Mouse (Mus musculus): ENCODE measurements around the gene Gipc3. TPM values are rescaled to one million over a fixed set of nuclear protein-coding genes. Genes with fewer than 3 reads are reported as not detected.

Gene Gipc3
- polyA plus RNA-seq (2012; rRNA removed) (0.01 TPM in 2 replicates), polyA plus RNA-seq (2014; fragmentation: Nextera tagmentation; extraction: Ambion mirVana) (not detected in 2 replicates)

DNA sequence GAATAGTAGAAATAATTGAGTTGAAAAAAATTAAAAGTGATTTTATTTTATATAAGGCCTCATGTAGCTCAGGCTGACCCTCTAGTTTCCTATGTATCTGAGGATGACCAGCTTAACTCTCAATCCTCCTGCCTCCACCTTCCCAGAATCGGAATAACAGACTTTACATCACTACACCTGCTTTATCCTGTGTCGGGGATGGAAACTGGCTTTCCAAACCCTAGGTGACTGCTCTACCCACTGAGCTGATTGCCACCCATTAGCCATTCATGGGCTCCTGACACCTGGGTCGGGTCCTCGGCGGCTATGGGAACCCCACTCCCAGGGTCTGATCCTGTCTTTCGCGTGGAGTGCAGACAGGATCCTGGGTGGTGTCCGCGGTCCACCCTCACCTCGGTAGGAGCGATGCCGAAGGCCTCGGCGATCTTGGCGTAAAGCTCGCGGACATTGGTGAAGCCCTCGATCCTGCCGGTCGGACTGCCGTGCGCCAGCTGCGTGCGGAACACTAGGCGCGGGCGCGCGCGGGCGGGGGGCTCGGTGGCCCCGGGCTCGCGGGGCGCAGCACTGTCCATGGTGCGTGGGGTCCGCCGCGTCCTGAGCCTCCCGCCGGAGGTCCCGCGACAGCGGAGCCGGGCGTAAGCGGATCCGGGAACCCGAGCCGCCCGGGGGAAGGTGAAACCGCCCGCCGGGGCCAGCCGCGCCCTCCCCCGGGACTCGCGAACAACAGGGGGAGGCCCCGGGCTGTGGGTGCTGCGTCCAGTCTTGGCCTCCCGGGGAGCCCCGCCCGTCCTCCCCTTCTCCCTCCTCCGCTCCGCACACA lies at the start of gene Gipc3:
Gene Gipc3, minus strand, starts transcription at position 581 of the 820 bp plus-strand sequence.
- Histone ChIP-seq H3K27me3 (ENCODE audit: control insufficient read depth, insufficient read depth, low read length) (peaks cover 41% of the 10 kb centered on the region), H3K36me3 (replicated peaks; ENCODE audit: control insufficient read depth, insufficient read depth, low read depth) (no peaks in the 10 kb centered on the region; the same call in 1 of the 2 replicates), H3K27ac (no peak within 1 kb of the TSS), H3K4me3 (ENCODE audit: insufficient read depth in 1 of 2, low read depth in 2 of 2, low read length in 2 of 2) (peak within 1 kb of the TSS in 1 of 2 experiments; percentile 48; a peak in 3 of 4 replicates), H3K4me1 (replicated peaks; ENCODE audit: control insufficient read depth in 2 of 2, insufficient read depth in 2 of 2, low read length in 1 of 2) (peaks cover 19% of the 10 kb centered on the region in 2 experiments), H3K9ac (replicated peaks) (0 out of 2 replicates have a peak within 1 kb of the TSS, but pooled peaks have one; percentile 9), H3K4me2 (ENCODE audit: low read depth) (peak within 1 kb of the TSS; percentile 59), H3K9me3 (ENCODE audit: control insufficient read depth, low read length) (no peaks in the 10 kb centered on the region)
- 6% methylated on average over 57 of the region's 67 CpGs for WGBS (ENCODE audit: insufficient replicate concordance)
- no peak for TF ChIP-seq EP300 (IDR thresholded peaks at IDR 0.05; ENCODE audit: low read depth)
- no peak for TF ChIP-seq CTCF (IDR thresholded peaks at IDR 0.05; ENCODE audit: low read depth)
- DNase-seq (ENCODE audit: low read depth in 3 of 3, low spot score in 3 of 3) (no peak), ATAC-seq (ENCODE audit: insufficient read depth) (no peak)

DNA sequence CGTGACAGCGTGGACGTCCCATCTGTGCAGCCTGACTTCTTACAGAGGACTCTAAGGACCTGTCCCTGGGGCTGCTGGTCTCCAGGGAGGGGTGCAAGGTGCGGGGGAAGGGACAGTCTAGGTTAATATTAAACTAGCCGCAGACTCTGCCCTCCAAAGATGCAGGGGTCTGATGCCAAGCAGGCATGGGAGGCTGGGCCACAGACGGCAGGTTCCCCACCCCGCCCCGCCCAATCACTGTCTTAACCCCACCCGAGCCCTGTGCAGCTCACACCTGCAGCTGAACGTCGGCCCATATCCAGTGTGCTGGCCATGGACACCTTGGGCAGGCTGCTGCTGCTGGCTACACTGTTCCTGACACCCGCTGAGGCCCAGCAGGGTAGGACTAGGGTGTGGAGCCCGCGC lies 49.7 kb upstream of the Gipc3 start, which contains the start of gene Smim24:
Gene Smim24, plus strand, starts transcription at position 271 of the 405 bp plus-strand sequence.
- WGBS (ENCODE audit: insufficient replicate concordance): 49% methylated on average over 14 of the region's 14 CpGs
- Histone ChIP-seq H3K27me3 (ENCODE audit: control insufficient read depth, insufficient read depth, low read length) (no peaks in the 10 kb centered on the region), H3K4me1 (replicated peaks; ENCODE audit: control insufficient read depth in 2 of 2, insufficient read depth in 2 of 2, low read length in 1 of 2) (peaks cover 2 to 5% of the 10 kb centered on the region in 2 experiments; a peak in 3 of 4 replicates), H3K9ac (replicated peaks) (peak within 1 kb of the TSS; percentile 37; the same call in 1 of the 2 replicates), H3K4me3 (ENCODE audit: insufficient read depth in 1 of 2, low read depth in 2 of 2, low read length in 2 of 2) (peak within 1 kb of the TSS; percentile 41), H3K27ac (no peak within 1 kb of the TSS), H3K9me3 (ENCODE audit: control insufficient read depth, low read length) (no peaks in the 10 kb centered on the region), H3K36me3 (replicated peaks; ENCODE audit: control insufficient read depth, insufficient read depth, low read depth) (peaks cover 4% of the 10 kb centered on the region; the same call in 1 of the 2 replicates), H3K4me2 (ENCODE audit: low read depth) (peak within 1 kb of the TSS; percentile 65)
- DNase-seq (ENCODE audit: low read depth in 3 of 3, low spot score in 3 of 3): no peak
- no peak for TF ChIP-seq EP300 (IDR thresholded peaks at IDR 0.05; ENCODE audit: low read depth)
- no peak for TF ChIP-seq CTCF (IDR thresholded peaks at IDR 0.05; ENCODE audit: low read depth)
- no peak; the same call in 1 of the 2 replicates for ATAC-seq (ENCODE audit: insufficient read depth)

DNA sequence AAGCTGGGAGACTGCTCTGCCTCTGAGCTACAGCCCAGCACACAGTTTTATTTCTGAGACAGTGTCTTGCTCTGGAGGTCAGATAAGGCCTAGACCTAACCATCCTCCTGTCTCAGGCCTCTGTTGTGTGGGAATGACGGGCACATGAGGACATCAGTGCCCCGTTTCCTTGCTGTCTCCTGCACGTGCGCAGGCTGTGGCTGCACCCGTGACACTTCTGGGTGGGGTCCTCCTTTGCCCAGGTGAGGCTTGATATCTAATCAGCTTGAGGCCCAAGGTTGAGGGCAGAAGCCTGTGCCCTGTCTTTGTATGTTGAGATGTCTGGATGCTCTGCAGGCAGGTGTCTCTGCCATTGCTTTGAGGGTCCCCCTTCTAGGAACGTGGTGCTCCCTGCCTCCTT lies 49.2 kb upstream of the Gipc3 start:
- H3K27ac ChIP-seq: no peak overlapping the region
- no peaks in the 10 kb centered on the region for H3K9me3 ChIP-seq (ENCODE audit: control insufficient read depth, low read length)
- TF ChIP-seq CTCF (IDR thresholded peaks at IDR 0.05; ENCODE audit: low read depth) (no peak), EP300 (IDR thresholded peaks at IDR 0.05; ENCODE audit: low read depth) (no peak)
- peaks cover 2 to 5% of the 10 kb centered on the region in 2 experiments; a peak in 3 of 4 replicates for H3K4me1 ChIP-seq (replicated peaks; ENCODE audit: control insufficient read depth in 2 of 2, insufficient read depth in 2 of 2, low read length in 1 of 2)
- no peak overlapping the region for H3K4me3 ChIP-seq (ENCODE audit: insufficient read depth in 1 of 2, low read depth in 2 of 2, low read length in 2 of 2)
- DNase-seq (ENCODE audit: low read depth in 3 of 3, low spot score in 3 of 3) (no peak), ATAC-seq (ENCODE audit: insufficient read depth) (no peak)
- H3K27me3 ChIP-seq (ENCODE audit: control insufficient read depth, insufficient read depth, low read length): no peaks in the 10 kb centered on the region
- no peak overlapping the region for H3K4me2 ChIP-seq (ENCODE audit: low read depth)
- H3K36me3 ChIP-seq (replicated peaks; ENCODE audit: control insufficient read depth, insufficient read depth, low read depth): peaks cover 9% of the 10 kb centered on the region; the same call in 1 of the 2 replicates
- 44% methylated on average over 6 of the region's 6 CpGs for WGBS (ENCODE audit: insufficient replicate concordance)
- no peak overlapping the region for H3K9ac ChIP-seq (replicated peaks)

DNA sequence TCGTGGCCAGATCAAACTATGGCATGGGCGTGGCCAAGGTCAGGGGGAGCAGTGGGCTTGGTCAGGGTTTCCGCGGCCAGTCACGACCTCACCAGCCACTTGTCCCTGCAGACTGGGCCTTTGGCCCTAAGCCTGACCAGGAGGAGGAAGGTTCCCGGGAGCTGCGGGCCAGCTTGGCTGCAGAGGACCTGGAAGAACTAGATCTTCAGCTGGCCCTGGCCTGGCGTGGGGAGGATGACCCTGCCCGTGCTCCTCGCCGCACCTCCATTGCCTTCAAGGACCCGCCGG lies 47.6 kb upstream of the Gipc3 start:
- 83% methylated on average over 13 of the region's 13 CpGs for WGBS (ENCODE audit: insufficient replicate concordance)
- Histone ChIP-seq H3K4me3 (ENCODE audit: insufficient read depth in 1 of 2, low read depth in 2 of 2, low read length in 2 of 2) (no peak overlapping the region), H3K4me1 (replicated peaks; ENCODE audit: control insufficient read depth in 2 of 2, insufficient read depth in 2 of 2, low read length in 1 of 2) (peaks cover 3 to 5% of the 10 kb centered on the region in 2 experiments), H3K9me3 (ENCODE audit: control insufficient read depth, low read length) (no peaks in the 10 kb centered on the region), H3K27me3 (ENCODE audit: control insufficient read depth, insufficient read depth, low read length) (no peaks in the 10 kb centered on the region), H3K36me3 (replicated peaks; ENCODE audit: control insufficient read depth, insufficient read depth, low read depth) (peaks cover 11% of the 10 kb centered on the region), H3K27ac (no peak overlapping the region), H3K9ac (replicated peaks) (no peak overlapping the region), H3K4me2 (ENCODE audit: low read depth) (no peak overlapping the region)
- ATAC-seq (ENCODE audit: insufficient read depth) (no peak), DNase-seq (ENCODE audit: low read depth in 3 of 3, low spot score in 3 of 3) (no peak)
- TF ChIP-seq EP300 (IDR thresholded peaks at IDR 0.05; ENCODE audit: low read depth) (no peak), CTCF (IDR thresholded peaks at IDR 0.05; ENCODE audit: low read depth) (no peak)

All from liver, embryonic 14.5 days (tissue).